Mouse (Mus musculus) thymus, adult 18-20 months (tissue): Measurements from ENCODE around the gene H60b.
"Not testable (repeated sequence)": the region's sequence is repeated elsewhere in the genome, so short reads cannot be mapped to it uniquely, and the experiment has no call there.

ENCODE experiments used
- DNase-seq, 2 experiments: peaks; one replicate each; pipeline ENCODE4 v3.0.0; 2022; ENCODE audit warnings: mixed read lengths in 2 of 2

H60b gene

DNA sequence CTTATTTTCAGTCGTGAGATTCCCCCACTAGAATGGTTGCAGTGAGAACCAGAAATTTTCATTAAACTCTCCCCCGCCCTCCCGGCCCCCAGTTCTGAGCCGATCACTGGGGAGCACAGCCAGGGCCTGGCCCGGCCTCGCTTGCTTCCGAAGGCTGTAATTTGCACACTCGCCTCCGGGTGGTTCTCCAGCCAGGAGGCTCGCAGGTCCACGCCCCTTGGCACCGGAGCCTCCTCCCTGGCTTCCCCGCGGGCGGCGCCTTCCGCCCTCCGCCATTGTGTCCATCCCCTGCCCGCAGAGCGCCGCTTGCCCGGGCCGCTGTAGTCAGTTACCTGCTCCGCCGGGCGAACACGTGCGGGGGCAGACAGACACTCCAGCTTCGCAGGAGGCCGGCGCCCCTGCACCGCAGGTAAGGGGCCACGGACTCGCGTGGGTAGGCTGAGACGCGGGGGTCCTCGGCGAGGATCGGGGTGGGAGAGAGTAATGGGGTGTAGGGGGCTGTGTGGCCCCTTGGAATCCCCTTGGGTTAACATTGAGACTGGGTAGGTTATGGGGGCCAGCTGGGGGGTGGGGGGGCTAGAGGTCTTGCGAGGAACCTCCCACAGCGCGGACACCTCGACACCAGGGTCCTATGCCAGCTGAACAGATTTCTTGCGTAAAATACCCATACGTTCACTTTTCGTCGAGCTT is at the start of gene H60b, which contains the start of gene Raet1e:
Gene H60b (plus strand): TSS at position 277 of the 690 bp plus-strand sequence.
Gene Raet1e (plus strand): TSS at position 260 of the 690 bp plus-strand sequence.
- not testable (repeated sequence) for DNase-seq

DNA sequence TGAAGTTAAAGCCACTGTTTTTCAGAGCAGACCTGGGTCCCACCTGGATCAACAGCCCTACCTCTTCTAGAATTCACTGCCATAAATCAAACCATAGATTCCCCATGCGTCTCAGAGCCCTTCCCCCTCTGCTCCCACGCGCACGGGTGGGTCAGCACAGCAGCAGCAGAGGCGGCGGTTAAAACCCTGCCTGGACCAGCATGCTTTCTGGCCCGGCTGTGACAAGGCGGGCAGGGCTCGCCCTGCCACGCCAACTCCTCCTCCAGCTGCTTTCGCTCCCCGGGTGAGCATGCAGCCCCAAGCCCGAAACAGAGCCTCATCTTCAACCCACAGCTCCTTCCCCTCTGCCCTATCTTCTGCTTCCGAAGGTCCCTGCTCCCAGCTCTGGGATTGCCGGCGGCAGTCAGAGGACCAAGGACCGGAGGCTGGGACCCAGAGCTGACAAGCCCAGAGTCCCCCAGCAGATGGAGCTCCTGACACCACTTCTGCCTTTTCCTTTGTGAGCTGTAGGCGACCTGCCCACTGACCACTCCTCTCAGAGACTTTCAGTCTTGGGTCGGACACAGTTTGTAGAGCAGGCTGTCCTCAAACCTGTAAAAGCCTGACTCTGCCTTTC is 17.6 kb upstream of the H60b start:
- no peak for DNase-seq

- DNase-seq = not testable (repeated sequence)
These were observed 16.2 kb upstream of the H60b start for GRCm38 (mm10) chr10:22142194-22142593.

DNA sequence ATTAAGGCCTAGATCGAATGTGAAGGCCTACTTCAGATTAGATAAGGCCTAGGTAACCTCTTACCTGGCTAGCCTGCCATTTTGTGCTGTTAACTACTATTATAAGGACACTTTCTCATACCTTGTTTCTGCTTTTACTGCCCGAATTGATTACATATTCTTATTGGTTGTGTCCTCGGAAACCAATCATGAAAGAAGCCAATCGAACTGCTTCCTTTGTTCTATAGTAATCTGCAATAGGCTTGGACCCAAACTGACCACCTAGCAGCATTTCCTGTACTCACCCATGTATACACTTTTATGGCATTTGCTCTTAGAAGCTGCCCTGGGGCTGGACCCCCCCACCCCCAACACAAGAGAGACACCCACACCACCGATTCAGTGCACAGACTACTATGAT is 15.5 kb upstream of the H60b start:
- DNase-seq = no peak

DNA sequence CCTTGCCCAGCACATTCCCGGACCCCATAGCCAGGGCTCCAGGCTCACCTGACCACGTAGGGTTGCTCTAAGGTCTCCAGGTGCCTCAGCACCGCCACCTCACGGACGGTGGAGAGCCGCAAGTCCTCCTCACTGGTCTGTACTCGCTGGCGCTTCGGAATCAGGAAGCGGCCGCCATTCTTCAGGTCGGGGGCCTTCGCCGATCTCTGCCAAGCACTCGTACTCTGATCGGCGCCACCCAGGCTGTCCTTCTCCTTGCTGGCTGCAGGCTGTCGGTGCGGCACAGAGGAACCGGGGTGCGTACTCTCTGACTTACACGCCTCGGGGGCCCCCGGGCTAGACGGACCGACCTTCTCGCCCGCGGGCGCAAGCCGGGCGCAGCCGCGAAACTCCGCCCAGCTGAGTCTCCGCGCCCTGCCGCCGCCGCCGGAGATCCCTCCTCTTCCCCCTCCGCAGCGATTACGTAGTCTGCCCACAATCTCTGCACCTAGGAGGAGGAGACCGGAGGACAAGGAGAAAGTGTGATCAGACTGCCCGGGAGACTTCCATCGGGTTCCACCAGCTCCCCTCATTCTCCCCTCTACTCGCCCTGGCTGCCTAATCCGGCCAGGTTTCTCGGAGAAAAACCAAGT is 9.8 kb upstream of the H60b start:
- DNase-seq = peak; percentile 53 to 62

DNA sequence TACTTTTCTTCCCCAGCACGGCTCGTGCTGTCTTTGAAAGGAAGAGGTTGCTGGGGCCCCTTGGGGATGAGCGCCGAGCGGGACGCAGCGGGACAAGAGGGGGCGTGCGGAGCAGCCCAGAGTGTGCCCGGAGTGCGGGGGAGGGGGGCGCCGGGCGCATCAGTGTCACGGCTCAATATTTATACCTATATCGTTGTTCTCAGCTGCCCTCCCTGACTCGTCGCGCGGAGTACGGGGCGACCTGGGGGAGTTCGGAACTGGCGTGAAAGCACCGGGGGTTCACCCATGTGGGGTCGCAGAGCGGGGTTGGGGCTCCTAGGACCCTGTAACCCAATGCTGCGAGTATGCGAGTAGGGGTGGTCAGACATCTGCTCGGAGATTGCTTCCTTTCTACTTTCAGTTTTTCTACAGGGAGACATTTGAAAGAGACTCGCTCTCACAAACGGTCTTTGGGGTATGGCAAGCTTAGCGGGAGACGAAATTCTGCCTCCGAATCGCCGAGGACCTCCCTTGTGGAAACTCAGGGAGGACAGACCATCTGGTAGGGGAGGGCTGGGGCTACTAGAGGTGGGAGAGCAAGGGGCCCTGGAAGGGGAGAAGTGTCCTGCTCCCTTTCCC is 9.2 kb upstream of the H60b start, which contains the start of gene E030030I06Rik:
Gene E030030I06Rik (minus strand): TSS at position 198 of the 618 bp plus-strand sequence.
- no peak for DNase-seq

DNA sequence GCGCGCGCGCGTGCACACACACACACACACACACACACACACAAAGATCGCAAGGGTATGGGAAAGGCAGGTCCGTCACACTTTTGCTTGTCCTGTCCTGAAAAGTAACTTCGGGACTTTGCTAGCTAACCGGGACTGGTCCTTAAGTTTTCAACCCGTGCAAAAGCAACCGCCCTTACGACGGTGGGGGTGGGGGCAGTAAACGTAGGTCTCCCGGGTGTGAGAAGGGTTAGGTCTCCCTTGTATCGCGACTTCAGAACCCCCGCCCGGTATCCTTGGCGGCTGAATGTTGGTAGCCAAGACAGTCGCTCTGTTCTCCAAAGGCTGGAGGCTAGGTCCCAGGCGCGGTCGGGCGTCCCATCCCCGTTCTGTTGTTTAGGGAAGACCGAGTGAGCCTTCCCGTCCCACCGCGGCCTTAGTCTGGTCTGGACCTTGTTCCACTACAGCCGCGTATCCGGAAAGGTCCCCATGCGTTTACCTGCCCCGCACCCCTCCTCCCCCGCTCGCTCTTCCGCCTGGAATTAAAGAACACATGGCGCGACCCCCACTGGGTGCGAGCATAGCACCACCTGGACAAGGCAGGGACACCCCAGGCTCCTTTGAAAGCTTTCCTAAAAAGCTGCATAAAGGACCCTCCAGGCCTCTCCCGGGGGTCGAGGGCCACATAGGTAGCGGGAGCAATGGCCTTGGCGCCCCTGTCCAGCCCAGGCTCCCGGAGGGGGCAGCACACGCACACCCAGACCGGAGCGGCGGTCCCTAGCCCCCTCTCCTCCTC is 8.5 kb upstream of the H60b start:
- no peak for DNase-seq

DNA sequence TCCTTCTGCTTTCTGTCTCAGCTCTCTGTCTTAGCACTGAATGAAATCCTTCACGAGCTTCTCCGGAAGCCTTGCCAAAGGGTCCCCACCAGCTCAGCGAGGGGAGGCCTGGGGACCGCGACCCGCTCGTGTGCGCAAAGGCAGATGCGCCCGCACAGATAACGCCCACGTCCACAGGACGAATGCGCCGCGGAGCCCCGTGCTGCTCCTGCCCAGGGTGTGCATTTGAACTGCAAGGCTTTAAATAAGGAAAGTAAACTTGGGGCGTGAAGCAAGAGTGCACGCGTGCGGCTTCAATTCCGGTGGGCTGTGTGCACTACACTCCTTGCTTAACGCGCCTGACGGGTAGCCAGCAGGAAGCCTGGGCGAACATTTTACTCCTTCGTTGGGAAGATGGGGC is 7.8 kb upstream of the H60b start:
- DNase-seq = no peak

GRCm38 (mm10) chr10:22151056-22151862 is 7.1 kb upstream of the H60b start:
- not testable (repeated sequence) for DNase-seq

DNA sequence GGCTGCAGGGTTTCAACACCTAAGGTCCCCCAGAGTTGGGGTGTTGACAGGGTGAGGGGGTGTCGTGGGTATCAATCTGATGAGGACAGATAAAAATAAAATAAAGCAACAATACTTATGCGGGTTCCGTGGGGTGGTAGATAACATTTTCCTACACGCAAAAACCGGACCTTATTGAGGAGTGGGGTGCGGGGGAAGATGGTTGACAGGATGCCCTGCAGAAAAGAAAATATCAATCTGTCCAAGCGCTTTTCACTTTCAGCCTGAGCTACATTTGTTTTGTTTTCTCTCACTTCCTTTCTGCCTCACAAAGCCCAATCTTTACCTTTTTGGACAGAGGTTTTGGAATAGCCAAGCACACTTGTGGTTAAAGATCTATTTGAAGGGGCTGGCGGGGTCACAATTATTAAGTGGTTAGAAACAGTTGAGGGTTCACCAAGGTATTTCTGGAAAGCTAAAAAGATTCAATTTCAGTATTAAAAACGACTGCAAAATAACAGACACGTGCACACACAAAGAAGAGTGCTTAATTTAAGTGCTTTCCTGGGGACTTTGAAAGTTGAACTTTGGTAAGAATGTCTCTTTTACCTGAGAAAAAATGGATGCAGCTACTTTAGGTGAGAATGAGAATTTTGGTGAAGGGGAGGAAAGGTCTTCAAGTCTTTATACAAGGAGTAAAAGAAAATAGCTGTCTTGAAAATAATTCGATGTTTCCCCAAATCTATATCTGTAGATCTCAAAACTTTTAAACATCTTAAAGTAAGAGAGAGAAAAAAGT is 6.3 kb upstream of the H60b start:
- DNase-seq = not testable (repeated sequence)

- not testable (repeated sequence) for DNase-seq
These were observed 5.2 kb upstream of the H60b start for GRCm38 (mm10) chr10:22153147-22153690.

- not testable (repeated sequence) for DNase-seq
These were observed 4.3 kb upstream of the H60b start for GRCm38 (mm10) chr10:22154127-22154526.

DNA sequence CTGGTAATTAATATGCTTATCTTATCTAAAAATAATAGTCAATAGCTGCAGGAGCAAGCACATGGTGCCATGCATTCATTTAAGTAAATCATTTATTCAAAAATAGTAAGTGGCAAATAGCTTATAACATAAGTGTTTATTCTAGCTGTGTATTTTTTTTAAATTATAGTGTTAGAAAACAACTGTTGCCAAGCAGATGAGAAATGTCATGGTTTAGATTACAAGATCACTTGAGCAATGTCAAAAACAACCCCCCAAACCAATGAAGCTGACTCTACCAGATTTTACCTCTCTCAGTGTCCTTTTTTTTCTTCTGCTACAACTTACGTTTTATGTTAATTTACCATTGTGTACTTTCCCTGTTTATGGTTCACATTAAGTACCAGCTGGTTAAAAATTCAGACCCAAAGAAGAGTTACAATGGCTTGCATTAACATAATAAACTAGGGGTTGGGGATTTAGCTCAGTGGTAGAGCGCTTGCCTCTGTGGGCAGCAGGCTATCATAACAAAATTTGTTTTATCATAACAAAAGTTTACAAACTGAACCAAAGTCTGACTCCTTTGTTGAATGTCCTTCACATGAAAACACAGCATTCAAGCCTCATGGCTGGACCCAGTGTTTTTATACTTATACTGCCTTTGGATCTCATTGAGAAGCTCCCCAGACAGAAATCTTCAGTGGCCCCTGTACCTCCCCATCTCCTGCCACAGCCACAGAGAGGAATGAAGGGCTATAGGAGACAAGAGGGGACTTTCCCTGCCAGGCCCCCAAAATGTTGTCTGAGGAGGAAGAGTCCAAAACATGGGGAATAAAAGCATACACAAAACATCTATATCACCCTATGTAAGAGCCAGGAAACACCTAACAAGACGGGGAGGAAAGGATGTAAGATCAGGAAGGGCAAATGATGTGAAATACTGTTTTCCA is 3.3 kb upstream of the H60b start:
- DNase-seq = no peak

GRCm38 (mm10) chr10:22159131-22159561 is 760 bp downstream of the H60b start:
- DNase-seq = no peak

DNA sequence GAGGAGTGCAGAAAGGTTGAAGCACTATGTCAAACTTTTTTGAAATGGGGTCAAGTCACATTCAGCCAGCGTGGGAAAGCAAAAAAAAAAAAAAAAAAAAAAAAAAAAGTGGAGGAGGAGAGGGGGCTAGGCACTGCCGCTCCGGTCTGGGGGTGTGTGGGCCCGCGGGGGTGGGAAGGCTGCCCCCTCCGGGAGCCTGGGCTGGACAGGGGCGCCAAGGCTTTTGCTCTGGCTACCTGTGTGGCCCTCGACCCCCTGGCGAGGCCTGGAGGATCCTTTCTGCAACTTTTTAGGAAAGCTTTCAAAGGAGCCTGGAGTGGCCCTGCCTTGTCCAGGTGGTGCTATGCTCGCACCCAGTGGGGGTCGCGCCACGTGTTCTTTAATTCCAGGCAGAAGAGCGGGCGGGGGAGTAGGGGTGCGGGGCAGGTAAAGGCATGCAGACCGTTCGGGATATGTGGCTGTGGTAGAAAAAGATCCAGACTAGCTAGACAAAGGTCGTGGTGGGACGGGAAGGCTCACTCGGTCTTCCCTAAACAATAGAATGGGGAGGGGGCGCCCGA is 1.3 kb downstream of the H60b start:
- no peak for DNase-seq

- DNase-seq = not testable (repeated sequence)
These were observed 4.9 kb downstream of the H60b start for GRCm38 (mm10) chr10:22163279-22163678.

- peak; percentile 29 to 31 for DNase-seq
These were observed 5.6 kb downstream of the H60b start for GRCm38 (mm10) chr10:22163705-22164583.
